ENCODE assay signal across 11 mouse cellular contexts in genomic region chr17:88248625-88249024, GRCm38 (mm10).
"Had no signal": no experiment of that assay in that cellular context is flagged by ENCODE, and none has a peak within 500 bp of the region (broad histone marks: within the 10 kb centered on the region; RNA-seq: fewer than 3 reads in every experiment).

No protein-coding gene starts in this region.

- H3K4me1 ChIP-seq: neural tube, embryonic 12.5 days had no signal

- H3K9ac ChIP-seq: kidney, embryonic 15.5 days; liver, embryonic 12.5 days; lung, embryonic 14.5 days; neural tube, embryonic 12.5 days had no signal

- H3K27me3 ChIP-seq: kidney, embryonic 15.5 days; liver, embryonic 12.5 days; neural tube, embryonic 12.5 days had no signal

- H3K4me3 ChIP-seq: kidney, embryonic 15.5 days; liver, embryonic 12.5 days; midbrain, embryonic 10.5 days; neural tube, embryonic 12.5 days had no signal

- H3K36me3 ChIP-seq: kidney, embryonic 15.5 days; liver, embryonic 12.5 days; midbrain, embryonic 10.5 days; neural tube, embryonic 12.5 days had no signal

- H3K27ac ChIP-seq: kidney, embryonic 15.5 days; liver, embryonic 12.5 days; midbrain, embryonic 10.5 days; neural tube, embryonic 12.5 days; stomach, postnatal 0 days had no signal

- ATAC-seq: liver, embryonic 12.5 days; midbrain, embryonic 16.5 days had no signal

- H3K4me2 ChIP-seq: kidney, embryonic 15.5 days; liver, embryonic 12.5 days; lung, embryonic 14.5 days; neural tube, embryonic 12.5 days had no signal

- DNase-seq: kidney, adult 2 months; kidney, postnatal 14 days; left cerebral cortex, postnatal 4 days; lung, embryonic 14.5 days; thymus, postnatal 14 days had no signal

- H3K9me3 ChIP-seq: kidney, embryonic 15.5 days; liver, embryonic 12.5 days; midbrain, embryonic 10.5 days; neural tube, embryonic 12.5 days had no signal
